Mouse (Mus musculus) 3134 (cell line): Measurements from ENCODE around the gene Clmn.
"Not testable (repeated sequence)": the region's sequence is repeated elsewhere in the genome, so short reads cannot be mapped to it uniquely, and the experiment has no call there.

ENCODE experiments used
- DNase-seq: peaks from one replicate; pipeline ENCODE4 v3.0.0-alpha.2; 2011; ENCODE audit warnings: low spot score; ENCODE audit not compliant: insufficient read length; ENCODE audit errors: extremely low read depth

Gene Clmn

GRCm38 (mm10) chr12:104763918-104764317 lies 101.0 kb downstream of the Clmn start:
- DNase-seq: no peak

GRCm38 (mm10) chr12:104761411-104761810 lies 103.5 kb downstream of the Clmn start:
- peak; percentile 20 for DNase-seq

GRCm38 (mm10) chr12:104758066-104758465 lies 106.8 kb downstream of the Clmn start:
- no peak for DNase-seq

GRCm38 (mm10) chr12:104753686-104754085 lies 111.2 kb downstream of the Clmn start:
- DNase-seq: no peak

- peak; percentile 92 for DNase-seq
Measured at GRCm38 (mm10) chr12:104751814-104752765, 112.8 kb downstream of the Clmn start, which contains the start of gene Dicer1. Gene Dicer1 (minus strand): TSS chr12:104751952.

- peak; percentile 56 for DNase-seq
Measured at GRCm38 (mm10) chr12:104751331-104751813, 113.5 kb downstream of the Clmn start.

GRCm38 (mm10) chr12:104748946-104749345 lies 115.9 kb downstream of the Clmn start:
- DNase-seq: no peak

GRCm38 (mm10) chr12:104747252-104747651 lies 117.6 kb downstream of the Clmn start:
- no peak for DNase-seq

GRCm38 (mm10) chr12:104746601-104747000 lies 118.3 kb downstream of the Clmn start:
- DNase-seq: no peak

- no peak for DNase-seq
Measured at GRCm38 (mm10) chr12:104743687-104744086, 121.2 kb downstream of the Clmn start.

GRCm38 (mm10) chr12:104742247-104742646 lies 122.6 kb downstream of the Clmn start:
- no peak for DNase-seq

GRCm38 (mm10) chr12:104740841-104741787 lies 123.8 kb downstream of the Clmn start:
- no peak for DNase-seq

- no peak for DNase-seq
Measured at GRCm38 (mm10) chr12:104738931-104739330, 125.9 kb downstream of the Clmn start.

GRCm38 (mm10) chr12:104738446-104738845 lies 126.4 kb downstream of the Clmn start:
- no peak for DNase-seq

GRCm38 (mm10) chr12:104737666-104738065 lies 127.2 kb downstream of the Clmn start:
- DNase-seq: no peak

GRCm38 (mm10) chr12:104735993-104736395 lies 128.9 kb downstream of the Clmn start:
- DNase-seq: no peak

- no peak for DNase-seq
Measured at GRCm38 (mm10) chr12:104733165-104733564, 131.7 kb downstream of the Clmn start.

- DNase-seq: no peak
Measured at GRCm38 (mm10) chr12:104731782-104732181, 133.1 kb downstream of the Clmn start.

- not testable (repeated sequence) for DNase-seq
Measured at GRCm38 (mm10) chr12:104726436-104726835, 138.4 kb downstream of the Clmn start.

- DNase-seq: no peak
Measured at GRCm38 (mm10) chr12:104722056-104722455, 142.8 kb downstream of the Clmn start.

- DNase-seq: no peak
Measured at GRCm38 (mm10) chr12:104721011-104721410, 143.9 kb downstream of the Clmn start.
